Mouse (Mus musculus) R1 (cell line): Measurements from ENCODE around the gene Ppp2r5e.
"Not testable (repeated sequence)": the region's sequence is repeated elsewhere in the genome, so short reads cannot be mapped to it uniquely, and the experiment has no call there.

Source experiments
- DNase-seq: peaks from one replicate; pipeline ENCODE4 v3.0.0-alpha.2; 2018; ENCODE audit warnings: low read depth, low spot score

Ppp2r5e gene

DNA sequence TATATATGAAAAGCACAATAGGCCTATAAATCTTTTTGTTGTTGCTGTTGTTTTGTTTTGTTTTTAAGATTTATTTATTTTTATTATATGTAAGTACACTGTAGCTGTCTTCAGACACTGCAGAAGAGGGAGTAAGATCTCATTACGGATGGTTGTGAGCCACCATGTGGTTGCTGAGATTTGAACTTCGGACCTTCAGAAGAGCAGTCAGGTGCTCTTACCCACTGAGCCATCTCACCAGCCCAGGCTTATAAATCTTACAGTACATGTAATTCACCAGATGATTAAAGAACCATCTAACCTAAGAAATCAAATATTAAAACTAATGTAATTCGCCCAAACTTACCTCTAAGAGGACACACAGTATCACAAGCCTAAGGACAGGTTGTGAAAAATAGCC, 103.9 kb downstream of the Ppp2r5e start:
- not testable (repeated sequence) for DNase-seq

DNA sequence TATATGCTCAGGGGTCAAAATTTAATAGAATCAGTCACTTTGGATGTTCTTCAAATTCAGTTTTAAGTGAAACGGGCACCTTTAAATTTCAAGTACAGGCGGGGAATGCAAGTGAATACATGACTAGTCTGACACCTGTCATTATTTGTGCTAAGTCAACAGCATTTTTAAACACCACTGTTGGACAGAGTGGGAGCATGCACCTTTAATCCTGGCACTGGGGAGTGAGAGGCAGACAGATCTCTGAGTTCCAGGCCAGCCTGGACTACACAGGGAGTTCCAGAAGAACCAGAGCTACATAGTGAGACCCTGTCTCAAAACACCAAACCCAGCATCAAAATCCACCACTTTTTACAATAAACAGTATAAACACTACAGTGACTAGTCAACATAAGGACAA, 108.5 kb downstream of the Ppp2r5e start:
- no peak for DNase-seq

DNA sequence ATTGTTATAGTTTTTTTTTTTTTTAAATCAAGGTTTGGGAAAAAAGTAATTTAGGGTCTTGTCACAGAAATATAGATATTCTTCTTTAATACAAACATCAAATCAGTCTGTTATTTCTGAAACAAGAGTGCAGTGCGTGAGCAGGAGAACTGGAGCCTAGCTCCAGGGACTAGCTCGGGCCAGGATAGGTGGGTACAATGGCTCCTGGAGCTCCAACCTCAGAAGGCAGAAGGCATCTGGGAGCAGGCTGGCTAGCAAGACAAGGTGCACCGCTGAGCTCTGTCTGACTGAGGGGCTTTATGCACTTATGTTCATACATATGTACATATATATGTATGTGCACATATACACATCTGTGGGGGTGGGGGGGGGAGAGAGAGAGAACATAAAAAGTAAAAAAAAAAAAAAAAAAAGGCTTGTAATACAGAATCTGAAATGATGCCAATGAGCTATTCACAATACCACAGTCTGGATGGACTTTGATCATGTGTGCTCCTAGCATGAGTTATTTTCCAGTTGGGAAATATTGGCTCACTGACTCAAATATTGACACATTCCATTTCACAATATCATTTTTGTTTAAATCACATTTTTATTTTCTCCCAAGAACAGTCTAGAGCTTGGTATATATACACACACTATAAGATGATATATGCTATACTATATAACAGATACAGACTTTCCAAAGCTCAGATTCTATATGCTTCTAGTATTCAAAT, 109.3 kb downstream of the Ppp2r5e start:
- DNase-seq: no peak

- DNase-seq: peak; percentile 77
Measured at GRCm38 (mm10) chr12:75482781-75483180, 113.3 kb downstream of the Ppp2r5e start.

GRCm38 (mm10) chr12:75482015-75482414, 114.0 kb downstream of the Ppp2r5e start:
- no peak for DNase-seq

- no peak for DNase-seq
Measured at GRCm38 (mm10) chr12:75480031-75480430, 116.0 kb downstream of the Ppp2r5e start.

DNA sequence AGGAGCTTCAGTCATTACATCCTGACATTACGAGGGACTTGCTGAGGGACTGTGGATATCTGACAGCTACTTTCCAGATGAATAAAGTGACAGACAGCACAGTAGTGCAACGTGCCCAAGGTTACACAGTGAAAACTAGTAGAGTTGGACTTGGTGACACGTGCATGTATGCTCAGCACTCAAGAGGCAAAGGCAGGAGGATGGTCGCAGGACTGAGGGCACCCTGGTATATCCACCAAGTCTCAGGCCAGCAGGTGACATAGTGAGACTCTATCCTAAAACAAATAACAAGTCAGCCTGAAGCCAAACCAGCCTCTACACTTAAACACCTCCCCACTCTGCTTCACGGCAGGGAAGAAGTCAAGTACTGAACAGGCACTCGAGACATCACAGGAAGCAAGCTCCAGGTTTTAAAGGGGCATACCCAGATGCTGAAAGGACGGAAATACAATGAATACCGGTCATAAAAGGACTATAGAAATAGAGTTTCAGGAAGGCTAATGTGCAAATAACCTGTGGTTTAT, 116.6 kb downstream of the Ppp2r5e start:
- no peak for DNase-seq

- no peak for DNase-seq
Measured at GRCm38 (mm10) chr12:75478596-75478995, 117.4 kb downstream of the Ppp2r5e start.

DNA sequence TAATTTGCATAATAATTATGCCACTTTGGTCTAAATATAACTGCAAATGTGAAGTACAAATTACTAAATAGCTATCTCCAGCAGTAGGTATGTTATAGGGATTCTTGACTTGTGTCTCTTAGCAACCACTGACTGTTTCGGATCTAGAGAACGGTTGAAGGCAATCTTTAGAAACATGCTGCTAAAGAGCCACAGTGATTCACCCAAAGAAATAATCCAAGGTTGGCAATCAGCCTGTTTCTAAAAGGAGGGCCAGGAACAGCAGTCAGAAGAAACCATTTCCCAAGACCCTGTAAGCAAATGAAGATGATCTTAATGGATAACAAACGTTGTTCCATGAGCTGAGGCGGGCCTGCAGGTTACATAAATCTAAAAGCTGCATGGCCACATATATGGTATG, 117.9 kb downstream of the Ppp2r5e start:
- DNase-seq: no peak

GRCm38 (mm10) chr12:75473021-75473420, 123.0 kb downstream of the Ppp2r5e start:
- no peak for DNase-seq

GRCm38 (mm10) chr12:75472107-75472506, 123.9 kb downstream of the Ppp2r5e start:
- no peak for DNase-seq

GRCm38 (mm10) chr12:75467814-75468213, 128.2 kb downstream of the Ppp2r5e start:
- DNase-seq: peak; percentile 58

GRCm38 (mm10) chr12:75467127-75467526, 128.9 kb downstream of the Ppp2r5e start:
- no peak for DNase-seq

GRCm38 (mm10) chr12:75466206-75466605, 129.8 kb downstream of the Ppp2r5e start:
- no peak for DNase-seq

- peak; percentile 59 for DNase-seq
Measured at GRCm38 (mm10) chr12:75464016-75464769, 131.9 kb downstream of the Ppp2r5e start.

DNA sequence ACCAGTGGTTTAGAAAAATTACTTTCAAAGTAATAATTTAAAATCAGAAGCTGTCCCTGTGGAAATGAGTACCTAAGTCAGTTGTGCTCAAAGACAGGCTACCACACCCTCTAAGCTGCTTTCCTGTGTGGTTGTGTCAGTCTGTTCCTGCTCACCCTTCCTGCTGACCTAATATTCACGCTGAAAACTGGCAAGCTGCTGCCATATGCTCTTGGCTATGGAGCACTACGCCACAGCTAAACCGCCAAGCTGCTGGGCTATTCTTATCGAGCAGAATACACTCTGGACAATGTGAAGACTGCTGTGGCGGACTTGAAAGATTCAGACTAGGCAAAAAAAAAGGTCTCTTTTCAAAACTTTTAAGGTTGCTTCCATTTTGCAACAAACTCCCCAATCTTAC, 135.5 kb downstream of the Ppp2r5e start:
- no peak for DNase-seq

DNA sequence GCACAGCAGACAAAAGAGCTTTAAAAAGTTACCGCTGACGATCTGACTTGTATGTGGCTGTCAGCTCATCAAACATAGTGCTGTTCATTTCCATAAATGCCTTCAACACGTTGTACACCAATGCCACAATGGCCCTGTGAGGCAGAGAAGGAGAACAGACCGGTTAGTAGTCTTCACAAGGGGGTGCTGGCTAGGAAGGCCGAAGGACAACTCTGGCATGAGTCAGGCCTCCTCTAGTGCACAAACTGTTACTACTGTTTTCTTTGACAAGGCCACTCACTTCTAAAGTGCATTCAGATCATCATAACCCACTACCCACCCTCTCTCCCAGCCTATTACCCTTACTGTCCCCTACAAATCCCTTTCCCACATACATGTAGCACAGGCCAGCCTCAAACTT, 136.4 kb downstream of the Ppp2r5e start:
- DNase-seq: no peak

GRCm38 (mm10) chr12:75453441-75453840, 142.6 kb downstream of the Ppp2r5e start:
- no peak for DNase-seq

DNA sequence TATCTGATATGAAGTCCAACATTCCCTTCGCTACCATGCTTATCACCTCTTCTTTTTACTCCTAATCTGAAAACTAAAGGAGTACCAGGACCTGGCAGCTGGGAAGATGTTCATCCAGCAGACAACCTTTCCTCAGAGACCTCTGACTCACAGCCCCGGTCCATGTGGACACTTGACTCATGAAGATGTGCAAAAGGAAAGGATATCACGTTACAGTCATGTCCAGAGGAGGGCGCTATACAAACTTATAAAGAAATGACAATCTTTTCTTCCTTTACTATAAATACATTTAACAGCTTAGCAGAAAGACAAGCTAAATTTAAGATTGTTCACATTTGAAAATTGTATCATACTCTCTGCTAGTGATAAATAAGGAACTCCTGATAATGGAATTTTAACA, 143.0 kb downstream of the Ppp2r5e start:
- DNase-seq: peak; percentile 42

DNA sequence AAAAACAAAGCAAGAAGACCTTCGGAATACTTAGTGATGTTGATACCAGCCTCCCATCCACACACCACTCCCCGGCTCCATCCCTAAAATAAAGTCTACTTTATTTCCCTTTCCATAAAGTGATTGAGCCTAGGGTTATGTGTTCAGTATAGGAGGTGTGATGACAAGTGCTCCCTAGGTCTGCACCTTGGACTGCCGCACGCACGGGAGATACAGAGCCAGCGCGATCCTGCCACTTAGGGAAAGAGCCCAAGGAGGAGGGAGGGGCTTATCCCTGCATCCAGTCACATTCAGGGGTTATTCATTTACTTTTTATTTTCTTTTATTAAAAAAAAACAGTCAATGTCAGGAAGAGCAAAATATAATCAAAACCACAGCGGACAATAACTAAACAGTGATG, 145.5 kb downstream of the Ppp2r5e start:
- no peak for DNase-seq

DNA sequence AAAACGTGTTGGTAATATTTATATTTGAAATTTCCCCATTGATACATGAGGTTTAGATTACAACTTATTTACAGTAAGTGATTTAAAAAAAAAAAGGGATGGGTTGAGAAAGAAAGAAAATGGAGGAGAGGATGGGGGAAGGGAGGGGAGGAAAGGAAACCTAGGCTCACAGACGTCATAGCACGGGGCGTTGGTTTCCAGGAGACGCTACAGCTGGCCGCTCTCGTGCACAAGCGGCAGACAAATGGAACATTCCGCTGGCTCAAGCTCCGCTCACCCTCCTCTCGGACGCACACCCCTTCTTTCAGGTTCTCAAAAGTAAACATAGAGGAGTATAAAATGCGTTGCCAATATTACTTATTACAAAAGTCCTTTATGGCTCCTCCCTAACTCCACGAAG, 146.0 kb downstream of the Ppp2r5e start:
- peak; percentile 37 for DNase-seq

DNA sequence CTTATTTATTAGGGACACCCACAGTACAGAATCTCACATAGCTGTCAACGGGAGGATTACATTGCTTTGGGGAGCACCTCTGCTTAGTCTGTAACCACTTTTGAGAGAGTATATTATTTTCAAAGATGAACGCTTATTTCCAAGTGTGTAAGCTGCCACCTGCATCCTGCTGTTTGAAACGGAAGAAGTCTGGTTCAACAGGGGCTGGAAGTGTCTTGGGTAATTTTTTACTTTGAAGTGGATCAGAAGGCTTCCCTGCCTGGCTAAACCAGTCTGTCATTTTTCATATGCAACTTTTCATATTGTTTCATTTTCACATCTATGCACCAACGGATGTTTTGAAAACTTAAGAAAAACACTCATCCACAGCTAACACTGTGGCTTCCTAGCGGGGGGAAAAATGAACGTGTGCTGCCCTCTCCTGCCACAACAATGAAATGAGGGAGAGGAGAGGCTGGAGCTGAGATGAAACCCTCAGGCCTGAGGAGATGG, 146.5 kb downstream of the Ppp2r5e start:
- no peak for DNase-seq

DNA sequence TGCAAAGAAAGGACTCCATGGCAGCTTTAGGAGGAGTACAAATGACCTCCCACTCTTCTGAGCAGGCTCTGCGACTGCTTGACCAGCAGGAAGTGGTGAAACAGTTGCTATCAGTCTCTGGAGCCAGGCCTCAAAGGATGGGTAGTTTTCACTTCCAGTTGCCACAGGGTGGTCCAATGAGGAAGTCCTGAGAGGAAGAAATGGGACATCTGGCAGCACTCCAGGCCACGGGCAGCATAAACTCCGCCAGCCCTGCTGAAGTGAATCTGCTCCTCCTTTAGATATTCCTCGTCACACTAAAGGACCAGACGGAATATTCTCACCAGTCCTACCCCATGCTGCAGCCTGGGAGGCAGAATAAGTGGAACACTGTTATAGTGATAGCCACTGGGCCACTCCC, 147.1 kb downstream of the Ppp2r5e start:
- DNase-seq: no peak
